Mouse (Mus musculus) cerebellum, adult 9-11 months (tissue): ENCODE results near the gene Pck1.
"Not testable (repeated sequence)": the region's sequence is repeated elsewhere in the genome, so short reads cannot be mapped to it uniquely, and the experiment has no call there.

Source experiments
- DNase-seq: peaks from one replicate; pipeline ENCODE4 v3.0.0; 2022

The Pck1 gene

GRCm38 (mm10) chr2:173152436-173153151, at the start of gene Pck1:
Gene Pck1 (plus strand): TSS chr2:173153048.
- no peak for DNase-seq

DNA sequence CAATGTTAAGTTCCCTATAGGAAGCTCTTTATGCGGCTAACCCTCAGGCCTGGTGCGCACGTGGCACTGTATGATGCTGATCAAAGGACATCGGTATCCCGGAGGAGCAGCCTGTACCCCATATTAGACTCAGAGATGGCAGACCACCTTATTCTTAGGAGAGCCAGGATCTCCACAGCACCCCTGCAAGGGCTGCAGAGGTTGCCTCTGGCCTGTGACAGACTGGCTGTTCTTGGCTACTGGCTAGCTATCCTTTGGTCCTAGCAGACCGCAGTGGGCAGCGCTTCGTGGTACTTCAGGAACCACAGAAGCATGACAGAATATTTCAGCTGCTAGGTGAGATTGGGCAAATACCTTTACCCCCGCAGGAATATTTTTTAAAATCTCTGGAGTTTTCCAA, 46.4 kb upstream of the Pck1 start:
- no peak for DNase-seq

DNA sequence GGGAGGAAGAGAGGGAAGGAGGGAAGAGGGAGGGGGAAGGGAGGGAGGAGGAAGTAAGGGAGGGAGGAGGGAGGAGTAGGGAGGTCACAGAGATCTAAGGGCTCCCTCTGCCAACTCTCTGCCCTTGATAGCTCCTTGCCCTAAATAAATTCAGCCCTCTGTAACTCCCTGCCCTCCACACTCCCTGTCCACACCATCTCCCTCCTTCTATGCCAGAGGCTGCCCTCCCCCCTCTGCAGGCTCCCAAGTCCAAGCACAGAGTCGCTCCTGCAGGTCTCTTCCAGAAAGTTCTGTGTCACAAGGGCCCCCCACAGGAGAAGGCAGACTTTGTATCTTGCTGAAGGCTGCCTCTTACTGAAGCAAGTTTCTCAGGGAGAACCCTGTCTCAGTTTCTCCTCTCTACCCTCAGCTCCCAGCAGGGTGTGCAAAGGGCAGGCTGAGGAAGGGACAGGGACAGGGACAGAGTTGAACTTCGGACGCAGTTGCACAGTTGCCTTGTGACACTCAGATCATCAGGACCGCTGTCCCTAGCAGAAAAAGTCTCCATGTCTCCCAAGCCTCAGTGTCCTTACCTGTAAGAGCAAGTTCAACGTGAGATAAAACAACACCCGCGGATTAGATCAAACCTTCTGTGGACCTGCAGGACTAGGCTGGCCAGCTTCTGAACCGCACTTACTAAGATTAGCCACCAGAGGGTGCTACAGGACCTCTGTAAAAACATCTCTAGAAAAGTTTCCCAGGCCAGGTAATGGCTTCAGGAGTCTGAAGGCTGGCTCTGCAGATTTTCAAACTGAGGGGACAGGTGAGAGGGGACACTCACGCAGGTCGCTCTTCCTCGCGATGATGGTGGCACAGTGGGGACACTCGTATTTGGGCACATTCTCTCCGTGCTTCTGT, 45.7 kb upstream of the Pck1 start:
- DNase-seq: peak; percentile 28

DNA sequence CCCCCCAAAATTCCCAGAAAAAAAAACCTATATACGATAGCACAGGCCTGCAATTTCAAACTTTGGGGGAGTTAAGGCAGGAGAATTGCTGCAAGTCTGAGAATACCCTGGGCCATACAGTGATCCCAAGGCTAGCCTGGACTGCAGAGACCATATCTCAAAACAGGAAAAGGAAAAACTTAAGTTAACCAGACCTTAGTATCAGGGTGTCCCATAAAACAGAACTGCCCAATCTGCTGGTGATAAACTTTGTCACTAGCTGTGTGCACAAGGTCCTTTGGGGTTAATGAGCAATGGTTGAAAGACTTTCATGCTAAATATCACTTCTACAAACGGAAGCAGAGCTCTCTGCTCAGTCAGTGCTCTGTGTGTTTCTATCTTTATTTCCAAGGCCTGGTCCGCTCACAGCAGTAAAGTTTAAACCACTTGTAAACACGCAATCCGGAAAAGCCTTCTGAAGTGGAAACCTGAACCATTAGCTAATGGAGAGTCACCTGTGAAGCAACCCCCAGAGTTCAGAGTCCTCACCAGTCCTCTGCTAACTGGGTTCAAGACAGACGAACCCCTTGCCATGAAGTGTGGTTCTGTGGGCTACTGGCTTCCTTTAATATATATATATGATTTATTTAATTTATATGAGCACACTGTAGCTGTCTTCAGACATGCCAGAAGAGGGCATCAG, 44.2 kb upstream of the Pck1 start:
- DNase-seq: no peak

DNA sequence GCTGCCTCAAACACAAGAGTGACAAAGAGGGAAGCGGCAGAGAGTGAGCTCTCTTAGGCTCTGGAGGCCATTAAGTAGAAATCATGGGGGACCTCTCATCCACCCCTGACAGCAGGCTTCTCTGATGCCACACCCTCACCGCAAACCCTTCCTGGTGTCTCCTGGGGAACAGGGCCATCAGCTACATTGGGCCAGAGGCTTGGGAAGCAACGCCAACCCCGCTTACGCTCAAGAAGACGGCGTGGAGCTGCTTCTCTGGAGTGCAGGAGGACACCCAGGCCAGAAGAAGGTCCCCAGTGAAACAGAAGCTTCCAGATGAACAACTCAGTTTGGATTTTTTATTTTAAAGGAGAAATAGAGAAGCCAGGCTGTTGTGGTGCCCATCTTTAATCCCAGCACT, 43.3 kb upstream of the Pck1 start:
- DNase-seq: no peak

- DNase-seq: no peak
These were observed 42.3 kb upstream of the Pck1 start for GRCm38 (mm10) chr2:173110571-173110970.

DNA sequence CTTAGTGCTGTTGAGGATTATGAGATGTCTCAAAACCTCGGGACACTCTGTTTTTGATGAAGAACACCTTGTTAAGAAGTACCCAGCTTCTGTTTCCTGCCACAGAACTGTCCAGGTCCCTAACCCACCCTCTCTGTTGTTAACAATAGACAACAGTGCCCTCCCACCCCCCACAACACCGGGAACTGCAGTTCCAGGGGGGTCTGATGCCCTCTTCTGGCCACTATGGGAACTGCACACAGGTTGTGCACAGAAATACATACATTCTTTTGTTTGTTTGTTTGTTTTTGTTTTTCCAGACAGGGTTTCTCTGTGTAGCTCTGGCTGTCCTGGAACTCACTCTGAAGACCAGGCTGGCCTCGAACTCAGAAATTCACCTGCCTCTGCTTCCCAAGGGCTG, 39.1 kb upstream of the Pck1 start:
- not testable (repeated sequence) for DNase-seq

DNA sequence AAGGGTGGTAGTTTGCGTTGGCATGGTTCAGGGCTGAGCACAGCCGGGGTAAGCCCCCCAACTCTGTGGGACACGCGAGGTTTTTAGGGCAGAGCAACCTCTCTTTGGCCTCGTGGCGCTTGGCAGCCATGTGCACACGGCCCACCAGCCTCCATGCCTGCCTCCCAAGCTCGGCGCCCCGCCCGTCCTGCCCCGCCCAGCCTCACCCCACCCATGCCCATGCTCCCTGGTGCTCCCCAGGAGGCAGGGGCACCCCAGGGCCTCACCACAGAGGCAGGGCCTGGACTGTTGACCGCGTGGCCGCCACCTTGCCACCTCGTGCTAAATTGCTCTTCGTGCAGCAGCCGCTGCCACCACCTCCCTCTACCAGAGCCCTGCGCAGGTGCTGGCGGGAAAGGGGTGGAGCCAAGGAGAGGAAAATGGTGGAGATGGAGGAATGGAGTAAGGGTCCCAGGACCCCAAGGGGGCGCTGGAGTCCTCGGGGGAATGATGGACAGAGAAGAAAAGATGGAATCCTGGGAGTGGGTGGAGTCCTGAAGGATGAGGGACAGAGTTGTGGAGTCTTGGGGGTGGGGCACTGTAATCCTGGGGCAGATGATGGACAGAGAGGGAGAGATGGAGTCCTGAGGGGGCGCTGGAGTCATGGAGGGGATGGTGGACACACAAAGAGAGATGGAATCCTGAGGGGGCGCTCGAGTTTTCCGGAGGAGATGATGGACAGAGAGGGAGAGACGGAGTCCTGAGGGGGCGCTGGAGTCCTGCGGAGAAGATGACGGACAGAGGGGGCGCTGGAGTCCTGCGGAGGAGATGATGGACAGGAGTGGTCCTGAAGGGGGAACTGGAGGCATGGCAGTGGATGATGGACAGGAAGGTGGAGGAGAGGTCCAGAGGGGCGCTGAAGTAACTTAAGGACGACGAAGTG, 33.6 kb upstream of the Pck1 start, which contains the start of gene Ctcfl:
TSS of gene Ctcfl (minus strand) at position 503 of the 922 bp plus-strand sequence.
- no peak for DNase-seq

DNA sequence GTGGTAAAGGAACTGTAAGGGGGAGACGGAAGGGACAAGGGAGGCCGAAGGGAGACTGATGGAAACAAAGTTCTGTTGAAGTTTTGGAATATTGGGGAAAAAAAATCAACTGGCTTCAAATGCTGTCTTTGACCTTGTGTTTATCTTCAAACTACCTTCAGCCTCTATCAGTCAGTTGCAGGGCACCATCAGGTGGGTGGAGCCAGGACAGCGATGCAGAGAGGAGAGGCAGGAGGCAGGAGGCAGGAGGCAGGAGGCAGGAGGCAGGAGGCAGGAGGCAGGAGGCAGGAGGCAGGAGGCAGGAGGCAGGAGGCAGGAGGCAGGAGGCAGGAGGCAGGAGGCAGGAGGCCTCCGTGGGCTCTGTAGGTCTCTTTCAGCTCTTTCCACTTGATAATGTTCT, 32.7 kb upstream of the Pck1 start:
- DNase-seq: not testable (repeated sequence)

GRCm38 (mm10) chr2:173124022-173124735, 28.7 kb upstream of the Pck1 start:
- no peak for DNase-seq

DNA sequence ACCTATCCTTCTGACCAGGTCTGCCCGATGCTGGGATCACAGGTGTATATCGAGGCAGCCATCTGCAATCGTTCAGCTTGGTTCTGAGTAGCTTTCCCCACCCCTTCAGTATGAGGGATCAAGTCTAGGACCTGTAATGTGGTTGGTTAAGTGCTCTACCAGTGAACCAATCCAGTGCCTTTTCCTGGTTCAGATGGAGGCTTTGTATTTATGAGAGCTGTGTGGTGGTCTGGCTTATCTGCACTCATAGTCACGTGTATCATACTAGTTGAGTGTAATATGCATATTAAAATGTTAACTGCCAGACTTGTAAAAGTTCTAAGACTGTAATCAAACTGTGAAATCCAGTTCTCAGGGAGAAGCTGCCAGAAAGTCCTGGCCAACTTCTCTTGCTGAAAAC, 26.5 kb upstream of the Pck1 start:
- DNase-seq: no peak

- DNase-seq: no peak
These were observed 23.7 kb upstream of the Pck1 start for GRCm38 (mm10) chr2:173129111-173129510.

DNA sequence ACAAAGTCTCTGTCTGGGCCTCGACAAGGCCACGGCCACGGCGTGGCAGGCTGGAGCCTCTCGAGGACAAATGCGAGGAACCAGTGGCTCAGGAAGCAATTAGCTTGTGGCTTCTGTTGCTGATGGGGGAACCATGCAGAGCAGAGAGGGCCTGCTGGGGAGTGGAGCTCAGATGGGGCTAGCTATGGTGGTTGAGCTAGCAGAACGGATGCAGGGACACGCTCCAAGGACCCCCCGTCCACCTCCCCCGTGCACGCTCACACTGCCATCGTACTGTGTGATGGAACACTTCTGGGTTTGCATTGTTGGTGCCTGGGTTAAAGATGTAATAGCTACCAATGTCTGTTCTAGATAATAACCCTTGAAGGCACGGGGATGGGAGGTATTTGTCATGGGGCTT, 20.6 kb upstream of the Pck1 start:
- no peak for DNase-seq

DNA sequence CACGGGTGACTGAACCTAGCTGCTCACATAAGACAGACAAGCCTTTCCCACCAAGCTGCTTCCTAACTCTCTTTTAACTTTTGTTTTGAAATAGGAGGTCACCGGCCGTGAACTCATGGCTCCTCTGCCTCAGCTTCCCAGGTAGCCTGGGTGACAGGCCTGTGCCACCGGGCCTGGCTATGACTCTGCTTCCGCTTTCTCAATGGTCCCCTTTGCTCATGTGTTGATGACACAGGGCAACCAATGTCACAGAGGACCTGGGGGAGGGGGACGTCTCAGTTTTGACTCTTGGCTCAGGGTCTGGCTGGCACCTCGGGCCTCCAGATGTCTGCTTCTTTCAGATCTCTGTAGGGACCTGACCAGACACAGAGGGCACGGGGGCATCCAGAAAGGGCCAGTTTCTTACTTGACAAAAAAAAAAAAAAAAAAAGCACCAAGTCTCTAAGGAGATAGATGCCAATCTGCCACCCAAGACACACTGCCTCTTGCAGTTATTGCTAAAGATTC, 20.0 kb upstream of the Pck1 start:
- no peak for DNase-seq

- no peak for DNase-seq
These were observed 18.2 kb upstream of the Pck1 start for GRCm38 (mm10) chr2:173134695-173135094.

DNA sequence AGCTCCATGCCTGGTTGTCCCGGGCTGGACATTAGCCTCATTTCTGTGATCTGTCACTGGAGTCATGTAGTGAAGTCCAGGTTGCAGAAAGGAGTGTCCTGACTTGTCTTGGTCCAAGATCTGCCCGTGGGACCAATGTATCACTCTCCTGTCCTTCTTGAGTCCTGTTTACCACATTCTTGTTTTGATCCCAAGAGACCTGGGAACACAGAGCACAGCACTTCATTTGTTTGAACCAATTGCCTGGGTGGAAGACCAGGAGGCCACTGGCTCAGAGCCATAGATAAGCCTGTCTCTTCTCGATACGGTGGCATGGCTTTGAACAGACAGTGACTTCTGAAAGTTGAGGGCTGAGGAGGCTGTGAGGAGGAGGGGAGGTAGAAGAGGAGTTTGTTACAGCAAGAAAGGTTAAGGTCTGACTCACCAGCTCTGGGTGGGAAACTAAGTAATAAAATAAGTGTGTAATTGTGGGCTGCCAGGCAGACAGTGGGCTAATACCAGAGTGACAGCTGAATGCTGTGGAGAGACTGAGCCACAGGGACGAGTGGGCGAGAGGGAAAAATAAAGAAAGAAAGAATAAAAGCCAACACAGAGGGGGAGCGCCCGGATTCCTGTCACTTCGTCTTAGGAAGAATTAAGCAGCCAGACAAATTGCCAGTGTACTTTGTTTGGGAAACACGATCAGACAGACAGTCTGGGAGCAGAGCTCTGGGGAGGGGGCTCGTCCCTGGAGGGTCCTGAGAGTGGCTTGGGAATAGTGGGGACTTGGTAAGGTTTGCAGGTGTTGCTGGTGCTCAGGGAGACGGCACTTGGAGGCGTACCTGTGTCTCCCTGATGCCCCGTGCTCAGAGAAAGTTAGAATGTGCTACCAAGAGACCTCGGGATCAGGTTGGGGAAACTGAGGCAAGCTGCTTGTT, 14.3 kb upstream of the Pck1 start:
- DNase-seq: no peak

DNA sequence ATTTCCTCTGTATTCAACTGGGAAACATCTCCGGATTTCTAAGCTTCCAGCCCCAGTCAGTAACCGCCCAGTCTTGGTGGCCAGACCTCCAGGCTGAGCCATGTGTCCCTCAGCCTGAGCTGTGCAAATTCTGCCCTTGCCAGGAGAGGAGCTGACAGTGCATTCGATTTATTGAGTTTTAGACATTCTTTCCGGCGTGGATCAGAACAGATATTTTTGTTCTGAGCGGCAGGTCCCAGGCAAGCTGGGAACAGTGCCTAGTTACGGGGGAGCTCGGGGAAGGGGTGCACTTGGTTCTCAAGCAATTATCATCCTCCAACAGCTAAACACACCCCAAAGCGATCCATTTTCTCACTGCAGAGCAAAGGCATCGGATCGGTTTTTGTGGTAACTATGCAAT, 9.2 kb upstream of the Pck1 start:
- no peak for DNase-seq

- no peak for DNase-seq
These were observed 7.0 kb upstream of the Pck1 start for GRCm38 (mm10) chr2:173145808-173146207.

DNA sequence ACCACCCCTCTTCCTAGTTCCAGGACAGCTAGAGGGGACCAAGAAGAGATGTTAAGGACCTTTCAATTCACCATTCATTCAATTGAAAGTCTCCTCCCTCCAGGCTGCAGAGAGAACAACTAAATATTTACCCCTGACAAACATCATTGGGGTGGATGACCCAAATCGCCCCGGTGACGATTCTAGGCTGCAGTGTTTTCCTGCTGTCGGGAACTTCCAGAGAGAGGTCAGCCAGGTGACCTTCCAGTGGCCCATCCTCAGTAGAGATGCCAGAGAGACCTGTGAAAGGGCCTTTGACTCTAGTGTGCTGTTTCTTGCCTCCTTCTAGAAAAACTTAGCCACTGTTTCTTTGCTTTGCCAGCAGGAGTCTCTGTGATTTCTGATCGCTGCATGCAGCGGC, 6.1 kb upstream of the Pck1 start:
- DNase-seq: no peak

DNA sequence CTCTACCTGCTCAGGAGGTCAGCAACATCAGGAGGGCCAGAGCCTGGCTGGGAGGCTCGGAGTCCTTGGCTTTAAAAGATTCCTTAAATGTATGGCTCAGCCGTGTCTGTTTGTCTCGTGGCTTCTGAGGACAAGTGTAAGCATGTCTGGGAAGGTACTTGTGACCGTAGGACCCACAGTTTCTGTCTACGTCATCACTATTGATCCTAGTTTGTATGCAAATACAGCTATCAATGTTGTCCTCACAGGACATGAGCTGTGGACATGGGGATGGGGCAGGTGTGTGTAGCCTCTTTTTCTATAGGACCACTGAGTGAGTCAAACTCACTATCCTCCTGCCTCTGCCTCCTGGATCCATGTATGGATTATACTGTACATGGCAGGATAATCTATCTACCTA, 4.8 kb upstream of the Pck1 start:
- no peak for DNase-seq
